Mouse (Mus musculus) myocyte (in vitro differentiated cells): Measurements from ENCODE around the gene Nuak2.

Source experiments
- CEBPB ChIP-seq: IDR thresholded peaks from 2 replicates; pipeline ENCODE4 v1.6.1; 2011; ENCODE audit warnings: mild to moderate bottlenecking, moderate library complexity; ENCODE audit not compliant: poor library complexity, insufficient read depth, severe bottlenecking
- E2F4 ChIP-seq: IDR thresholded peaks from one replicate; pipeline ENCODE4 v1.6.1; 2011; ENCODE audit warnings: mild to moderate bottlenecking, control low read depth, moderate library complexity; ENCODE audit not compliant: insufficient read depth
- MAX ChIP-seq: IDR thresholded peaks from one replicate; pipeline ENCODE4 v1.6.1; 2011; ENCODE audit warnings: low read depth, mild to moderate bottlenecking, control low read depth
- MYOD1 ChIP-seq, 3 experiments: IDR thresholded peaks; one replicate each; pipeline ENCODE4 v1.6.1; 2011; ENCODE audit warnings: control low read depth in 2 of 3, low read depth in 2 of 3, mild to moderate bottlenecking in 2 of 3, moderate library complexity in 1 of 3; ENCODE audit not compliant: insufficient read length in 2 of 3, control insufficient read depth in 1 of 3
- POLR2A ChIP-seq: IDR thresholded peaks from one replicate; pipeline ENCODE4 v1.6.1; 2011; ENCODE audit warnings: low read depth, mild to moderate bottlenecking, control low read depth, moderate library complexity; ENCODE audit not compliant: insufficient read length
- POLR2AphosphoS2 ChIP-seq: IDR thresholded peaks from one replicate; pipeline ENCODE4 v1.6.1; 2011; ENCODE audit warnings: low read depth, control low read depth; ENCODE audit not compliant: insufficient read length
- TCF12 ChIP-seq: IDR thresholded peaks from one replicate; pipeline ENCODE4 v1.6.1; 2011; ENCODE audit warnings: mild to moderate bottlenecking, control low read depth; ENCODE audit not compliant: poor library complexity, insufficient read depth, severe bottlenecking
- TCF3 ChIP-seq: IDR thresholded peaks from one replicate; pipeline ENCODE4 v1.6.1; 2011; ENCODE audit warnings: low read depth, control low read depth; ENCODE audit not compliant: insufficient read length
- USF1 ChIP-seq: IDR thresholded peaks from one replicate; pipeline ENCODE4 v1.6.1; 2011; ENCODE audit warnings: low read depth, mild to moderate bottlenecking, control low read depth, moderate library complexity

DNA sequence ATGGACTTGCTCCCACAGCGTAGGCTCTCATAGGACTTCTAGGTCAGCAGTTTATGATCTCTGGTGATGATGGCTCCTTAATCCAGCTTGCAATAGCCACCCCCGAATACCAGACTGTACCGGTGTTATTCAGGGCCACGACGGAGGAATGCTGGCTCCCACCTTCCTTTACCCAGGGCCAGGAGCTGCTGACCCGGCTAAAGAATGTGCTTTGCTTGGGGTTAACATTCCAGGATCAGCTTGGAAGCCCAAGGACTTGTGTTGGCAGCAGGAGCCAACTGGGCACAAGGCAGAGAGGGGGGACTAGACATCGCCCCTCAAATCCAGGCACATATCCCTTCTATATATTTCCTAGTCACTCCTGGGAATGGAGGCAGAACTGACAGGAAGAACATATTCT is 5.2 kb upstream of the Nuak2 start:
- TF ChIP-seq USF1, result no peak
- TF ChIP-seq POLR2A, result no peak
- no peak for TF ChIP-seq MAX
- no peak for TF ChIP-seq MYOD1 (IDR thresholded peaks at IDR 0.05; ENCODE audit: control insufficient read depth in 1 of 3, insufficient read length in 2 of 3, low read depth in 2 of 3)
- TF ChIP-seq POLR2AphosphoS2, result no peak
- TF ChIP-seq CEBPB, result no peak
- no peak for TF ChIP-seq E2F4
- no peak for TF ChIP-seq TCF12
- TF ChIP-seq TCF3, result no peak
